Mouse (Mus musculus) liver, postnatal 0 days (tissue): Measurements from ENCODE around the gene Plgrkt. TPM values are rescaled to one million over a fixed set of nuclear protein-coding genes. Genes with fewer than 3 reads are reported as not detected.

Source experiments
- ATAC-seq: fragments of 200-750 bp; cut with Nextera tagmentation; 2 replicates; pipeline ENCODE4 v1.8.0; 2017; ENCODE audit warnings: mild to moderate bottlenecking, moderate library complexity
- DNase-seq: peaks from one replicate; pipeline ENCODE4 v3.0.0-alpha.2; 2016
- H3K27ac ChIP-seq: fragments of 300-500 bp; sonication (generic); 2 replicates; pipeline ENCODE4 v1.5.1; 2014; ENCODE audit warnings: antibody characterized with exemption, moderate library complexity, mild to moderate bottlenecking, low read depth
- H3K27me3 ChIP-seq: fragments of 300-500 bp; sonication (generic); 2 replicates; pipeline ENCODE4 v1.6.1; 2014; ENCODE audit warnings: low read length, control low read depth, mixed read lengths; ENCODE audit not compliant: insufficient read depth
- H3K36me3 ChIP-seq: fragments of 300-500 bp; sonication (generic); replicated peaks from 2 replicates; pipeline ENCODE4 v1.6.1; 2014; ENCODE audit warnings: mild to moderate bottlenecking, control low read depth, low read length, moderate library complexity, mixed read lengths; ENCODE audit not compliant: insufficient read depth
- H3K4me1 ChIP-seq: fragments of 300-500 bp; sonication (generic); 2 replicates; pipeline ENCODE4 v1.6.1; 2014; ENCODE audit warnings: antibody characterized with exemption, mild to moderate bottlenecking, control low read depth; ENCODE audit not compliant: insufficient read depth
- H3K4me2 ChIP-seq: fragments of 300-500 bp; sonication (generic); 2 replicates; pipeline ENCODE4 v1.6.1; 2014; ENCODE audit warnings: low read depth, mild to moderate bottlenecking, low read length, moderate library complexity, mixed read lengths
- H3K4me3 ChIP-seq: fragments of 300-500 bp; sonication (generic); 2 replicates; pipeline ENCODE4 v1.5.1; 2014; ENCODE audit warnings: low read depth, low read length
- H3K9ac ChIP-seq: fragments of 300-500 bp; sonication (generic); replicated peaks from 2 replicates; pipeline ENCODE4 v1.6.1; 2014; ENCODE audit warnings: mild to moderate bottlenecking, moderate library complexity
- H3K9me3 ChIP-seq: fragments of 300-500 bp; sonication (generic); 2 replicates; pipeline ENCODE4 v1.6.1; 2016; ENCODE audit warnings: mild to moderate bottlenecking, control low read depth, low read length, mixed read lengths
- CTCF ChIP-seq: sonication (generic); IDR thresholded peaks from 2 replicates; pipeline ENCODE4 v1.5.1; 2016; ENCODE audit warnings: antibody characterized with exemption, low read depth
- EP300 ChIP-seq: IDR thresholded peaks from 2 replicates; pipeline ENCODE4 v1.6.1; 2016; ENCODE audit warnings: antibody characterized with exemption, low read depth, mild to moderate bottlenecking
- WGBS: fragments of 180-500 bp; shearing (Covaris S2); extraction: QIAGEN DNeasy Blood & Tissue Kit; methylation state at CpG from one replicate; pipeline ENCODE4 v1.1.7; 2014; ENCODE audit not compliant: insufficient replicate concordance; 5-methylcytosine and 5-hydroxymethylcytosine counted together
- polyA plus RNA-seq: library from polyadenylated mRNA; unstranded; fragments of >200 nt; fragmentation: Nextera tagmentation; extraction: Ambion mirVana; gene quantifications from 2 replicates; pipeline ENCODE4 v1.2.1, GENCODE M21; 2015

The Plgrkt gene
- polyA plus RNA-seq, 1 experiment from 2014 or later: 23.8 TPM

GRCm38 (mm10) chr19:29384994-29385393 is 17.8 kb upstream of the Plgrkt start:
- H3K4me1 ChIP-seq: peaks cover 15% of the 10 kb centered on the region; the same call in 1 of the 2 replicates
- no peaks in the 10 kb centered on the region for H3K27me3 ChIP-seq
- H3K36me3 ChIP-seq: no peaks in the 10 kb centered on the region; the same call in none of the 2 replicates
- no peak for DNase-seq
- no peak for TF ChIP-seq EP300
- no peak for TF ChIP-seq CTCF
- no peak overlapping the region for H3K27ac ChIP-seq
- no peak overlapping the region for H3K4me2 ChIP-seq
- no peak for ATAC-seq
- H3K9ac ChIP-seq: no peak overlapping the region
- no peaks in the 10 kb centered on the region for H3K9me3 ChIP-seq
- H3K4me3 ChIP-seq: no peak overlapping the region
- 49% methylated on average over 6 of the region's 6 CpGs for WGBS

GRCm38 (mm10) chr19:29384412-29384811 is 17.2 kb upstream of the Plgrkt start:
- no peak overlapping the region for H3K27ac ChIP-seq
- H3K9me3 ChIP-seq: no peaks in the 10 kb centered on the region

GRCm38 (mm10) chr19:29383368-29383767 is 16.2 kb upstream of the Plgrkt start:
- 82% methylated on average over 5 of the region's 5 CpGs for WGBS
- H3K9ac ChIP-seq: no peak overlapping the region
- H3K9me3 ChIP-seq: no peaks in the 10 kb centered on the region

More at GRCm38 (mm10) chr19:29384412-29384811, 17.2 kb upstream of the Plgrkt start:
- no peaks in the 10 kb centered on the region for H3K27me3 ChIP-seq
- peaks cover 15% of the 10 kb centered on the region; the same call in 1 of the 2 replicates for H3K4me1 ChIP-seq
- ATAC-seq (no peak), DNase-seq (no peak)
- no peak for TF ChIP-seq CTCF
- TF ChIP-seq EP300: no peak
- H3K9ac ChIP-seq: no peak overlapping the region
- no peak overlapping the region for H3K4me3 ChIP-seq
- WGBS: 78% methylated on average over 9 of the region's 9 CpGs
- H3K36me3 ChIP-seq: no peaks in the 10 kb centered on the region; the same call in none of the 2 replicates
- no peak overlapping the region for H3K4me2 ChIP-seq

GRCm38 (mm10) chr19:29379839-29380603 is 12.8 kb upstream of the Plgrkt start:
- Histone ChIP-seq H3K4me1 (peaks cover 15% of the 10 kb centered on the region; the same call in 1 of the 2 replicates), H3K9ac (no peak overlapping the region), H3K4me2 (peak overlapping the region; percentile 42), H3K36me3 (peaks cover 2% of the 10 kb centered on the region), H3K27ac (peak overlapping the region; percentile 81), H3K4me3 (peak overlapping the region; percentile 2; the same call in 1 of the 2 replicates), H3K27me3 (no peaks in the 10 kb centered on the region), H3K9me3 (no peaks in the 10 kb centered on the region)
- DNase-seq: peak; percentile 29
- WGBS: 67% methylated on average over 14 of the region's 14 CpGs
- no peak for TF ChIP-seq CTCF
- ATAC-seq: peak; percentile 88

More at GRCm38 (mm10) chr19:29383368-29383767, 16.2 kb upstream of the Plgrkt start:
- H3K27ac ChIP-seq: no peak overlapping the region
- no peaks in the 10 kb centered on the region; the same call in none of the 2 replicates for H3K36me3 ChIP-seq
- DNase-seq: no peak
- H3K4me2 ChIP-seq: no peak overlapping the region
- H3K27me3 ChIP-seq: no peaks in the 10 kb centered on the region
- H3K4me1 ChIP-seq: peaks cover 15% of the 10 kb centered on the region; the same call in 1 of the 2 replicates
- ATAC-seq: no peak
- no peak overlapping the region for H3K4me3 ChIP-seq
- TF ChIP-seq CTCF (no peak), EP300 (no peak)

- H3K9ac ChIP-seq: no peak overlapping the region
- no peaks in the 10 kb centered on the region for H3K27me3 ChIP-seq
- no peak for TF ChIP-seq EP300
- TF ChIP-seq CTCF: no peak
- H3K4me1 ChIP-seq: 0 out of 2 replicates have a peak, but pooled peaks cover 3% of the 10 kb centered on the region
- H3K4me3 ChIP-seq: no peak overlapping the region
- no peak for ATAC-seq
- H3K4me2 ChIP-seq: no peak overlapping the region
- H3K36me3 ChIP-seq: peaks cover 4% of the 10 kb centered on the region; the same call in 1 of the 2 replicates
- H3K9me3 ChIP-seq: no peaks in the 10 kb centered on the region
- DNase-seq: no peak
- H3K27ac ChIP-seq: no peak overlapping the region
- 76% methylated on average over 3 of the region's 3 CpGs for WGBS
Observed at GRCm38 (mm10) chr19:29376382-29376781, 9.2 kb upstream of the Plgrkt start.

GRCm38 (mm10) chr19:29374947-29375346 is 7.8 kb upstream of the Plgrkt start:
- no peak for DNase-seq
- 83% methylated on average over 9 of the region's 9 CpGs for WGBS

More at GRCm38 (mm10) chr19:29374947-29375346, 7.8 kb upstream of the Plgrkt start:
- H3K4me2 ChIP-seq: no peak overlapping the region
- H3K9ac ChIP-seq: no peak overlapping the region
- no peak overlapping the region for H3K4me3 ChIP-seq
- peaks cover 7% of the 10 kb centered on the region; the same call in 1 of the 2 replicates for H3K4me1 ChIP-seq
- no peak for ATAC-seq
- H3K27ac ChIP-seq: no peak overlapping the region
- TF ChIP-seq CTCF (no peak), EP300 (no peak)
- no peaks in the 10 kb centered on the region for H3K27me3 ChIP-seq
- H3K9me3 ChIP-seq: no peaks in the 10 kb centered on the region
- peaks cover 4% of the 10 kb centered on the region; the same call in 1 of the 2 replicates for H3K36me3 ChIP-seq
